Mouse (Mus musculus): ENCODE data around the gene Erp29. TPM values are rescaled to one million over a fixed set of nuclear protein-coding genes. Genes with fewer than 3 reads are reported as not detected.

The Erp29 gene
- total and polyA plus RNA-seq, 3 experiments = 29.4 to 73.3 (median 67.6) TPM

DNA sequence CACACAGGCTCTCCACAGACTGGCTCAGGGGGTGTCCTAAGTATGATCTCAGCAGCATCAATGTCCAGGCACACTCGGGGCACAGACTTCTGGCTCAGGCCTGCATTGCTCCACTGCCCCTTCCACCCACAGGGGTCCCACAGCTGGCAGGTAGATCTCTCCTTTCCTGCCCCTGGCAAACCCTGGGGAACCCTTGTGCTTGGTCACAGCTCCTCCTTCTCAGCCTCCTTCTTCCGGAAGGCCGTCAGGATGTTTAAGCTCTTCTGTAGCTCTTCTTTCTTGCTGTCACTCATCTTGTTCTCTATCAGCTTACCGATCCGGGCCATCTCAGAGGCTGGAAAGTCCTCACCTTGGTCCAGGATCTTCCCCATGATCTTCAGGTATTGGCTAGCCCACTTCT is 7.4 kb downstream of the Erp29 start:
- Histone ChIP-seq H3K4me1 (ENCODE audit: control insufficient read depth, insufficient read depth, low read length) (no peaks in the 10 kb centered on the region), H3K27ac (no peak overlapping the region), H3K9ac (ENCODE audit: low read depth, low read length) (no peak overlapping the region), H3K79me2 (replicated peaks; ENCODE audit: control insufficient read depth, insufficient read depth, low read length) (no peaks in the 10 kb centered on the region), H3K27me3 (ENCODE audit: control insufficient read depth, insufficient read depth, low read length) (no peaks in the 10 kb centered on the region), H3K4me3 (no peak overlapping the region), H3K36me3 (ENCODE audit: control insufficient read depth, insufficient read depth, low read length) (no peaks in the 10 kb centered on the region)
- intact Hi-C loops (cut with DNase I) = loop anchor here (5.0 kb wide), 1 partner anchor 32 kb away; no protein-coding TSS in a partner anchor
- no peak for DNase-seq
- 82% methylated on average over 5 of the region's 5 CpGs for WGBS
- TF ChIP-seq POLR2A (IDR thresholded peaks at IDR 0.05; ENCODE audit: insufficient read depth, low read depth, low read length) (no peak), EP300 (IDR thresholded peaks at IDR 0.05; ENCODE audit: insufficient read depth, low read depth, low read length) (no peak), CTCF (IDR thresholded peaks at IDR 0.05) (no peak)

DNA sequence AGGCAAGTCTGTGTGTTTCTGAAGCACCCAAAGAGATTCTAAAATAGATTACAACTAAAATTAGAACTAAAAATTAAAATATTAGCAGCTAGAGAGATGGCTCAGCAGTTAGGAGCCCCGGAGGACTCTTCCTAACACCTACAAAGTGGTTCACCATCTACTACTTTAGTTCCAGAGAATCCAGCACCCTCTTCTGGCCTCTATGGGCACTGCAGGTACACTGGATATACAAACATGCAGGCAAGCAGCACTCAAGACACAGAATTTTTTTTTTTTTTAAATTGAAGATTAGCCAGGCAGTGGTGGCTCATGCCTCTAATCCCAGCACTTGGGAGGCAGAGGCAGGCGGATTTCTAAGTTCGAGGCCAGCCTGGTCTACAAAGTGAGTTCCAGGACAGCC is 8.8 kb downstream of the Erp29 start:
- no peak for TF ChIP-seq EP300 (IDR thresholded peaks at IDR 0.05; ENCODE audit: insufficient read depth, low read depth, low read length)
- peak; percentile 58 for TF ChIP-seq CTCF (IDR thresholded peaks at IDR 0.05)

DNA sequence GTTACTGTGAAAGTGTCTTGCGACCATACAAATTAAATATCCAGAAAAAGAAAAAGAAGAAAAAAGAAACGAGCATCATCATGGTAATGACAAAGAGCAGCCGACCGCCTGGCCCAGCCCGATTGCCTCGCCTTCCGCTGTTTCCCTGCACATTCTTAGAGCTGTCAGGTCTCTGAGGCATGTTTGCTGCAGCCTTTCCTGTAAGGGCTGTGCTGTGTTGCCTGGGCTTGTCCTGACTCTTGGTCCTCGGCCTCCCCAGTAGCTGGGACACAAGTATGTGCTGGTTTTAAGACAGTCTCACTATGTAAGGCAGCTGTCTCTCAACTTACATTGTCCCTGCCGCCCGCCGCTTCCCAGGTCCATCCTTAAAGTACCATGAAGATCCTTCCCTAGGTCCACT is 13.6 kb downstream of the Erp29 start:
- TF ChIP-seq EP300 (IDR thresholded peaks at IDR 0.05; ENCODE audit: insufficient read depth, low read depth, low read length) = no peak
- no peak for TF ChIP-seq POLR2A (IDR thresholded peaks at IDR 0.05; ENCODE audit: insufficient read depth, low read depth, low read length)
- no peak for TF ChIP-seq CTCF (IDR thresholded peaks at IDR 0.05)
- Histone ChIP-seq H3K36me3 (ENCODE audit: control insufficient read depth, insufficient read depth, low read length) (no peaks in the 10 kb centered on the region), H3K4me1 (ENCODE audit: control insufficient read depth, insufficient read depth, low read length) (no peaks in the 10 kb centered on the region), H3K27me3 (ENCODE audit: control insufficient read depth, insufficient read depth, low read length) (no peaks in the 10 kb centered on the region), H3K9ac (ENCODE audit: low read depth, low read length) (no peak overlapping the region), H3K4me3 (no peak overlapping the region), H3K27ac (no peak overlapping the region), H3K79me2 (replicated peaks; ENCODE audit: control insufficient read depth, insufficient read depth, low read length) (no peaks in the 10 kb centered on the region)
- WGBS = 87% methylated on average over 11 of the region's 11 CpGs
- DNase-seq = no peak
- intact Hi-C loops (cut with DNase I) = no loop called here

More for the DNA sequence above, 8.8 kb downstream of the Erp29 start:
- H3K27me3 ChIP-seq (ENCODE audit: control insufficient read depth, insufficient read depth, low read length) = no peaks in the 10 kb centered on the region
- intact Hi-C loops (cut with DNase I) = loop anchor here (5.0 kb wide), 1 partner anchor 34 kb away; no protein-coding TSS in a partner anchor
- no peak overlapping the region for H3K4me3 ChIP-seq
- H3K4me1 ChIP-seq (ENCODE audit: control insufficient read depth, insufficient read depth, low read length) = no peaks in the 10 kb centered on the region
- 93% methylated on average over 3 of the region's 3 CpGs for WGBS
- no peak for DNase-seq
- H3K79me2 ChIP-seq (replicated peaks; ENCODE audit: control insufficient read depth, insufficient read depth, low read length) = no peaks in the 10 kb centered on the region
- no peak overlapping the region for H3K9ac ChIP-seq (ENCODE audit: low read depth, low read length)
- H3K36me3 ChIP-seq (ENCODE audit: control insufficient read depth, insufficient read depth, low read length) = no peaks in the 10 kb centered on the region
- H3K27ac ChIP-seq = no peak overlapping the region

DNA sequence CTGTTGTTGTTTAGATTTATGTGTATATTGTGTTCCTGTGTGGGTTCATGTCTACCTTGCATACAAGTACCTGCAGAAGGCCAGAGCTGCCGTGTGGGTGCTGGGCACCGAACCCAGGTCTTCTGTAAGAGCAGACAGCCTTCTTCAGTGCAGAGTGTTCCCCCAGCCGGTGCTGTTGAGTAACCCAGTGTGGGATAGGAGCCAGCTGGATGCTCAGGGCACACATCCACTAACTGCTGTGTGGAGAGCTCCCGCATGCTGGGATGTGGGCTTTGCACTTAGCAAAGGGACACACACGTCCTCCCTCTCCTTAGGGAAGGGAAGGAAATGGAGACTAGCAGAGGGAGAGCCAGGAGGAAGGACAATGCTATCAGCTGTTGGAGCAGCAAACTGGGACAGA is 14.2 kb downstream of the Erp29 start:
- Histone ChIP-seq H3K27ac (no peak overlapping the region), H3K4me3 (no peak overlapping the region), H3K36me3 (ENCODE audit: control insufficient read depth, insufficient read depth, low read length) (no peaks in the 10 kb centered on the region), H3K4me1 (ENCODE audit: control insufficient read depth, insufficient read depth, low read length) (no peaks in the 10 kb centered on the region), H3K79me2 (replicated peaks; ENCODE audit: control insufficient read depth, insufficient read depth, low read length) (no peaks in the 10 kb centered on the region), H3K9ac (ENCODE audit: low read depth, low read length) (no peak overlapping the region), H3K27me3 (ENCODE audit: control insufficient read depth, insufficient read depth, low read length) (no peaks in the 10 kb centered on the region)
- TF ChIP-seq CTCF (IDR thresholded peaks at IDR 0.05) (no peak), EP300 (IDR thresholded peaks at IDR 0.05; ENCODE audit: insufficient read depth, low read depth, low read length) (no peak), POLR2A (IDR thresholded peaks at IDR 0.05; ENCODE audit: insufficient read depth, low read depth, low read length) (no peak)
- WGBS = 58% methylated on average over 5 of the region's 5 CpGs
- intact Hi-C loops (cut with DNase I) = no loop called here
- peak in 1 of 2 experiments; percentile 26 for DNase-seq

DNA sequence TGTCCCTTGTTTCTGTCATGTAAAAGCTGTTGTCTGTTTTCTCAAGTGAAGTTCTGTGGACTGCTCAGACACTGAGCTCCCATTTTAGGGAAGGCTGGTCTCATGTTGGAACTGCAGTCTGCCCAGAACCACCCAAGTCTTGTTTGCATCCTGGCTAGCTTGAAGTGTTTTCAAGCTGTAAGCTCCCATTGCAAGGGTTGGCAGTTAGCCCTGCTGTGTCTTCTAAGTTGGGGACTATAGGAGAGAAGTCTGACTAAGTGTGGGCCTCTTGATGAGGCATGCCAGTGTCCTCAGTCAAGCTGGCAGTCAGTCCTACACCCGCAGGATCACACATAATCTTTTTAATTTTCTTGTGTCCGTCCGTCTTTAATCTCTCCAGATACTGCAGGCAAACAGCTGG is 23.4 kb downstream of the Erp29 start:
- intact Hi-C loops (cut with DNase I) = no loop called here
- TF ChIP-seq POLR2A (IDR thresholded peaks at IDR 0.05; ENCODE audit: insufficient read depth, low read depth, low read length) = no peak
- TF ChIP-seq EP300 (IDR thresholded peaks at IDR 0.05; ENCODE audit: insufficient read depth, low read depth, low read length) = no peak
- TF ChIP-seq CTCF (IDR thresholded peaks at IDR 0.05) = no peak
- Histone ChIP-seq H3K27ac (no peak overlapping the region), H3K9ac (ENCODE audit: low read depth, low read length) (no peak overlapping the region), H3K4me1 (ENCODE audit: control insufficient read depth, insufficient read depth, low read length) (no peaks in the 10 kb centered on the region), H3K36me3 (ENCODE audit: control insufficient read depth, insufficient read depth, low read length) (no peaks in the 10 kb centered on the region), H3K4me3 (no peak overlapping the region), H3K27me3 (ENCODE audit: control insufficient read depth, insufficient read depth, low read length) (no peaks in the 10 kb centered on the region), H3K79me2 (replicated peaks; ENCODE audit: control insufficient read depth, insufficient read depth, low read length) (no peaks in the 10 kb centered on the region)
- DNase-seq = no peak
- 85% methylated on average over 3 of the region's 3 CpGs for WGBS

DNA sequence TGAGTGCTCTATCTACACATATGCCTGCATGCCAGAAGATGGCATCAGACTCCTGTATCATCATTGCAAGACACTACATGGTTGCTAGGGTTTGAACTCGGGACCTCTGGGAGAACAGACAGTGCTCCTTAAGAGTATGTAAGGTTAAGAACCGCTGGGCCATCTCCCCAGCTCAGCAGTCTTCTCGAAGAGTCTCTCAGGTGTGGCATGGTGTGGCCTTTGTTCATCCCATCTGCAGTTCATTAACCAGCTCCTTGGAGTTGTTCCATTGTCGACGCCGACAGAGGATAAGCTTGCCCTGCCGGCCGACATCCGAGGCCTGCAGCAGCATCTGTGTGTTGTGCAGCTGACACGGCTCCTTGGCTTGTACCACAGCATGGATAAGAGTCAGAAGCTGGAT is 29.0 kb downstream of the Erp29 start:
- intact Hi-C loops (cut with DNase I) = no loop called here

More for the DNA sequence above, 29.0 kb downstream of the Erp29 start:
- no peaks in the 10 kb centered on the region for H3K4me1 ChIP-seq (ENCODE audit: control insufficient read depth, insufficient read depth, low read length)
- no peaks in the 10 kb centered on the region; the same call in 1 of the 2 replicates for H3K36me3 ChIP-seq (ENCODE audit: control insufficient read depth, insufficient read depth, low read length)
- H3K79me2 ChIP-seq (replicated peaks; ENCODE audit: control insufficient read depth, insufficient read depth, low read length) = no peaks in the 10 kb centered on the region; the same call in 1 of the 2 replicates
- WGBS = 83% methylated on average over 10 of the region's 10 CpGs
- no peak overlapping the region for H3K9ac ChIP-seq (ENCODE audit: low read depth, low read length)
- no peak overlapping the region for H3K4me3 ChIP-seq
- no peak overlapping the region for H3K27ac ChIP-seq
- no peaks in the 10 kb centered on the region for H3K27me3 ChIP-seq (ENCODE audit: control insufficient read depth, insufficient read depth, low read length)
- DNase-seq = no peak
- TF ChIP-seq EP300 (IDR thresholded peaks at IDR 0.05; ENCODE audit: insufficient read depth, low read depth, low read length) = no peak
- TF ChIP-seq CTCF (IDR thresholded peaks at IDR 0.05) = no peak
- no peak for TF ChIP-seq POLR2A (IDR thresholded peaks at IDR 0.05; ENCODE audit: insufficient read depth, low read depth, low read length)
